Mouse (Mus musculus) heart, postnatal 0 days (tissue): ENCODE results near the gene Nectin4. TPM values are rescaled to one million over a fixed set of nuclear protein-coding genes. Genes with fewer than 3 reads are reported as not detected.

Experiments
- ATAC-seq: fragments of 200-750 bp; cut with Nextera tagmentation; 2 replicates; pipeline ENCODE4 v1.8.0; 2017; ENCODE audit warnings: low read depth, moderate number of reproducible peaks, moderate library complexity; ENCODE audit not compliant: insufficient read depth
- DNase-seq: peaks from one replicate; pipeline ENCODE4 v3.0.0-alpha.2; 2016; ENCODE audit warnings: low spot score
- H3K27ac ChIP-seq: fragments of 300-500 bp; sonication (generic); 2 replicates; pipeline ENCODE4 v1.5.1; 2014; ENCODE audit warnings: low read depth, mild to moderate bottlenecking
- H3K27me3 ChIP-seq: fragments of 300-500 bp; sonication (generic); 2 replicates; pipeline ENCODE4 v1.6.1; 2014; ENCODE audit warnings: low read length, mixed read lengths; ENCODE audit not compliant: control insufficient read depth, insufficient read depth
- H3K36me3 ChIP-seq: fragments of 300-500 bp; sonication (generic); replicated peaks from 2 replicates; pipeline ENCODE4 v1.6.1; 2014; ENCODE audit warnings: low read length, mixed read lengths; ENCODE audit not compliant: control insufficient read depth, insufficient read depth
- H3K4me1 ChIP-seq: fragments of 300-500 bp; sonication (generic); 2 replicates; pipeline ENCODE4 v1.6.1; 2014; ENCODE audit warnings: antibody characterized with exemption; ENCODE audit not compliant: control insufficient read depth, insufficient read depth
- H3K4me2 ChIP-seq: fragments of 300-500 bp; sonication (generic); 2 replicates; pipeline ENCODE4 v1.6.1; 2014; ENCODE audit warnings: low read depth, mild to moderate bottlenecking, low read length, moderate library complexity
- H3K4me3 ChIP-seq: fragments of 300-500 bp; sonication (generic); 2 replicates; pipeline ENCODE4 v1.5.1; 2014; ENCODE audit warnings: low read depth, low read length
- H3K9ac ChIP-seq: fragments of 300-500 bp; sonication (generic); replicated peaks from 2 replicates; pipeline ENCODE4 v1.6.1; 2014; ENCODE audit warnings: low read depth, low read length, mixed read lengths
- H3K9me3 ChIP-seq: fragments of 300-500 bp; sonication (generic); replicated peaks from 2 replicates; pipeline ENCODE4 v1.6.1; 2016; ENCODE audit warnings: low read length; ENCODE audit not compliant: control insufficient read depth
- CTCF ChIP-seq: IDR thresholded peaks from 2 replicates; pipeline ENCODE4 v1.5.1; 2016; ENCODE audit warnings: antibody characterized with exemption, control low read depth, low read depth
- EP300 ChIP-seq: IDR thresholded peaks from 2 replicates; pipeline ENCODE4 v1.6.1; 2016; ENCODE audit warnings: antibody characterized with exemption, low read depth
- WGBS: fragments of 180-500 bp; shearing (Covaris S2); extraction: QIAGEN DNeasy Blood & Tissue Kit; methylation state at CpG from one replicate; pipeline ENCODE4 v1.1.7; 2014; 5-methylcytosine and 5-hydroxymethylcytosine counted together
- polyA plus RNA-seq: library from polyadenylated mRNA; unstranded; fragments of >200 nt; fragmentation: Nextera tagmentation; extraction: Ambion mirVana; gene quantifications from 2 replicates; pipeline ENCODE4 v1.2.1, GENCODE M21; 2015
- total RNA-seq: library from RNA; depleted of rRNA; stranded (reverse); fragments of >200 nt; gene quantifications from 2 replicates; pipeline ENCODE4 v1.2.3, GENCODE M21; 2014; ENCODE audit warnings: low replicate concordance

Nectin4 gene
- total and polyA plus RNA-seq, 2 experiments from 2014 or later = 0.07 to 2.7 TPM

- no peak overlapping the region for H3K27ac ChIP-seq
- no peak for TF ChIP-seq EP300
- no peak for TF ChIP-seq CTCF
- H3K9ac ChIP-seq = no peak overlapping the region
- WGBS = 53% methylated on average over 9 of the region's 9 CpGs
- H3K27me3 ChIP-seq = no peaks in the 10 kb centered on the region
- DNase-seq (peak; percentile 19), ATAC-seq (peak; percentile 18; the same call in 1 of the 2 replicates)
- no peaks in the 10 kb centered on the region for H3K9me3 ChIP-seq
- peaks cover 44% of the 10 kb centered on the region for H3K36me3 ChIP-seq
- 0 out of 2 replicates have a peak overlapping the region, but pooled peaks have one; percentile 90 for H3K4me2 ChIP-seq
- no peak overlapping the region for H3K4me3 ChIP-seq
- peaks cover 20% of the 10 kb centered on the region for H3K4me1 ChIP-seq
These were observed 25.8 kb upstream of the Nectin4 start for GRCm38 (mm10) chr1:171343922-171344677.

GRCm38 (mm10) chr1:171344715-171345114, 25.2 kb upstream of the Nectin4 start:
- Histone ChIP-seq H3K4me1 (peaks cover 20% of the 10 kb centered on the region), H3K9ac (peak overlapping the region; percentile 76), H3K36me3 (peaks cover 38% of the 10 kb centered on the region), H3K27ac (no peak overlapping the region), H3K4me2 (peak overlapping the region; percentile 90), H3K27me3 (no peaks in the 10 kb centered on the region), H3K4me3 (peak overlapping the region; percentile 86), H3K9me3 (no peaks in the 10 kb centered on the region)
- TF ChIP-seq CTCF (0 out of 2 replicates have a peak, but pooled peaks have one; percentile 1), EP300 (no peak)
- no peak for DNase-seq
- 64% methylated on average over 9 of the region's 9 CpGs for WGBS
- no peak for ATAC-seq

GRCm38 (mm10) chr1:171345225-171346094, 24.4 kb upstream of the Nectin4 start, which contains the start of the genes Nit1 and Pfdn2:
Gene Nit1 (minus strand): TSS chr1:171345646.
Gene Pfdn2 (plus strand): TSS chr1:171345670.
- Histone ChIP-seq H3K4me1 (peaks cover 20% of the 10 kb centered on the region), H3K36me3 (peaks cover 31% of the 10 kb centered on the region), H3K4me2 (peak within 1 kb of the TSS; percentile 90), H3K4me3 (peak within 1 kb of the TSS; percentile 86), H3K9me3 (no peaks in the 10 kb centered on the region), H3K27me3 (no peaks in the 10 kb centered on the region), H3K27ac (peak within 1 kb of the TSS; percentile 62), H3K9ac (peak within 1 kb of the TSS; percentile 76)
- DNase-seq = peak; percentile 93
- no peak for TF ChIP-seq EP300
- no peak for TF ChIP-seq CTCF
- under 1% methylated on average over 53 of the region's 53 CpGs for WGBS
- peak; percentile 94 for ATAC-seq

GRCm38 (mm10) chr1:171346095-171346450, 23.8 kb upstream of the Nectin4 start:
- Histone ChIP-seq H3K27ac (peak overlapping the region; percentile 62), H3K9me3 (no peaks in the 10 kb centered on the region), H3K27me3 (no peaks in the 10 kb centered on the region), H3K4me3 (peak overlapping the region; percentile 86), H3K4me1 (peaks cover 20% of the 10 kb centered on the region), H3K4me2 (peak overlapping the region; percentile 90), H3K36me3 (peaks cover 24% of the 10 kb centered on the region), H3K9ac (peak overlapping the region; percentile 76)
- ATAC-seq (peak; percentile 22), DNase-seq (no peak)
- 1% methylated on average over 14 of the region's 14 CpGs for WGBS
- TF ChIP-seq CTCF (no peak), EP300 (no peak)

GRCm38 (mm10) chr1:171348665-171349064, 21.2 kb upstream of the Nectin4 start:
- TF ChIP-seq CTCF = no peak
- TF ChIP-seq EP300 = no peak
- WGBS = 85% methylated on average over 3 of the region's 3 CpGs
- H3K27me3 ChIP-seq = no peaks in the 10 kb centered on the region

More at GRCm38 (mm10) chr1:171348665-171349064, 21.2 kb upstream of the Nectin4 start:
- no peak for ATAC-seq
- no peak for DNase-seq
- no peak overlapping the region for H3K9ac ChIP-seq
- H3K4me2 ChIP-seq = no peak overlapping the region
- H3K9me3 ChIP-seq = no peaks in the 10 kb centered on the region
- H3K27ac ChIP-seq = no peak overlapping the region
- H3K4me3 ChIP-seq = no peak overlapping the region
- H3K4me1 ChIP-seq = peaks cover 20% of the 10 kb centered on the region
- H3K36me3 ChIP-seq = no peaks in the 10 kb centered on the region
